Mouse (Mus musculus) E14TG2a.4 (cell line): ENCODE measurements around the gene Hpd.
A peak's percentile ranks its signal among the peaks of the same experiment; 100 is the strongest.

Source experiments
- H3K27me3 ChIP-seq: 2 replicates; pipeline ENCODE4 v1.6.1; 2014; ENCODE audit warnings: low read length, control low read depth; ENCODE audit not compliant: insufficient read depth
- H3K36me3 ChIP-seq: 2 replicates; pipeline ENCODE4 v1.6.1; 2014; ENCODE audit warnings: low read length, control low read depth; ENCODE audit not compliant: insufficient read depth
- H3K4me1 ChIP-seq: replicated peaks from 2 replicates; pipeline ENCODE4 v1.6.1; 2014; ENCODE audit warnings: low read depth, low read length, control low read depth
- H3K4me3 ChIP-seq: replicated peaks from 2 replicates; pipeline ENCODE4 v1.5.1; 2014; ENCODE audit warnings: mild to moderate bottlenecking, low read length
- H3K9me3 ChIP-seq: 2 replicates; pipeline ENCODE4 v1.6.1; 2014; ENCODE audit warnings: low read length, control low read depth
- CTCF ChIP-seq: conservative IDR thresholded peaks from 2 replicates; pipeline ENCODE4 v1.5.1; 2014; ENCODE audit warnings: low read length
- POU5F1 ChIP-seq: IDR thresholded peaks from 2 replicates; pipeline ENCODE4 v1.6.1; 2014; ENCODE audit warnings: low read length, borderline replicate concordance

Hpd gene

GRCm38 (mm10) chr5:123125105-123125504, 57.4 kb downstream of the Hpd start:
- Histone ChIP-seq H3K4me3 (no peak overlapping the region), H3K27me3 (peaks cover 44% of the 10 kb centered on the region), H3K36me3 (peaks cover 5% of the 10 kb centered on the region), H3K9me3 (0 out of 2 replicates have a peak, but pooled peaks cover 3% of the 10 kb centered on the region), H3K4me1 (peaks cover 52% of the 10 kb centered on the region)
- TF ChIP-seq CTCF = no peak
- TF ChIP-seq POU5F1 = no peak

GRCm38 (mm10) chr5:123122181-123122580, 60.3 kb downstream of the Hpd start:
- H3K9me3 ChIP-seq = 0 out of 2 replicates have a peak, but pooled peaks cover 3% of the 10 kb centered on the region

More at GRCm38 (mm10) chr5:123122181-123122580, 60.3 kb downstream of the Hpd start:
- Histone ChIP-seq H3K36me3 (peaks cover 16% of the 10 kb centered on the region), H3K4me3 (no peak overlapping the region), H3K27me3 (peaks cover 39% of the 10 kb centered on the region), H3K4me1 (peaks cover 48% of the 10 kb centered on the region)
- TF ChIP-seq CTCF = peak; percentile 79
- no peak for TF ChIP-seq POU5F1
